Mouse (Mus musculus) C2C12 (cell line): ENCODE measurements around the gene Nectin1.

ENCODE experiments used
- CTCF ChIP-seq: IDR thresholded peaks from one replicate; pipeline ENCODE4 v1.5.1; 2011; ENCODE audit not compliant: control insufficient read depth, insufficient read depth, insufficient read length
- MAX ChIP-seq: IDR thresholded peaks from one replicate; pipeline ENCODE4 v1.6.1; 2011; ENCODE audit warnings: mild to moderate bottlenecking, control low read depth
- USF1 ChIP-seq: IDR thresholded peaks from one replicate; pipeline ENCODE4 v1.6.1; 2011; ENCODE audit warnings: low read depth, mild to moderate bottlenecking, control low read depth, moderate library complexity

GRCm38 (mm10) chr9:43701748-43702147, 42.0 kb upstream of the Nectin1 start:
- TF ChIP-seq MAX (no peak), CTCF (no peak), USF1 (no peak)
